Mouse (Mus musculus): ENCODE measurements at regions not wholly inside any gene's neighbourhood (a gene's known extent, or its start where the extent isn't known, plus 50 kb on each side); places are given as distances from the start of the nearest gene placed in this dataset.

- DNase-seq (ENCODE audit: low read depth in 1 of 2, low spot score in 2 of 2): no peak
Measured at GRCm38 (mm10) chr13:111131108-111131507, 123.7 kb upstream of the Actbl2 start.

- DNase-seq (ENCODE audit: low read depth in 1 of 2, low spot score in 2 of 2): no peak
Measured at GRCm38 (mm10) chr13:111136392-111136791, 118.4 kb upstream of the Actbl2 start.

GRCm38 (mm10) chr13:111142757-111143420, 111.9 kb upstream of the Actbl2 start:
- DNase-seq (ENCODE audit: low read depth in 1 of 2, low spot score in 2 of 2): no peak

- DNase-seq (ENCODE audit: low read depth in 1 of 2, low spot score in 2 of 2): no peak
Measured at GRCm38 (mm10) chr13:111144721-111145120, 110.1 kb upstream of the Actbl2 start.

- no peak for DNase-seq (ENCODE audit: low read depth in 1 of 2, low spot score in 2 of 2)
Measured at GRCm38 (mm10) chr13:111157921-111158638, 96.7 kb upstream of the Actbl2 start.

- DNase-seq (ENCODE audit: low read depth in 1 of 2, low spot score in 2 of 2): no peak
Measured at GRCm38 (mm10) chr13:111159498-111159897, 95.3 kb upstream of the Actbl2 start.

GRCm38 (mm10) chr13:111165538-111165937, 89.3 kb upstream of the Actbl2 start:
- no peak for DNase-seq (ENCODE audit: low read depth in 1 of 2, low spot score in 2 of 2)

- DNase-seq (ENCODE audit: low read depth in 1 of 2, low spot score in 2 of 2): no peak
Measured at GRCm38 (mm10) chr13:111170269-111171165, 84.3 kb upstream of the Actbl2 start.

- no peak for DNase-seq (ENCODE audit: low read depth in 1 of 2, low spot score in 2 of 2)
Measured at GRCm38 (mm10) chr13:111179186-111179585, 75.6 kb upstream of the Actbl2 start.

GRCm38 (mm10) chr13:111183293-111183692, 71.5 kb upstream of the Actbl2 start:
- DNase-seq (ENCODE audit: low read depth in 1 of 2, low spot score in 2 of 2): no peak

GRCm38 (mm10) chr13:111185799-111186198, 69.0 kb upstream of the Actbl2 start:
- DNase-seq (ENCODE audit: low read depth in 1 of 2, low spot score in 2 of 2): no peak

- DNase-seq (ENCODE audit: low read depth in 1 of 2, low spot score in 2 of 2): no peak
Measured at GRCm38 (mm10) chr13:111186833-111187232, 68.0 kb upstream of the Actbl2 start.

- DNase-seq (ENCODE audit: low read depth in 1 of 2, low spot score in 2 of 2): no peak
Measured at GRCm38 (mm10) chr13:111193919-111194318, 60.9 kb upstream of the Actbl2 start.

- DNase-seq (ENCODE audit: low read depth in 1 of 2, low spot score in 2 of 2): no peak
Measured at GRCm38 (mm10) chr13:111194337-111194736, 60.5 kb upstream of the Actbl2 start.

GRCm38 (mm10) chr13:111201532-111201931, 53.3 kb upstream of the Actbl2 start:
- DNase-seq (ENCODE audit: low read depth in 1 of 2, low spot score in 2 of 2): no peak

GRCm38 (mm10) chr13:111204580-111205285, 50.1 kb upstream of the Actbl2 start:
- DNase-seq (ENCODE audit: low read depth in 1 of 2, low spot score in 2 of 2): no peak
